Mouse (Mus musculus) stomach, embryonic 14.5 days (tissue): ENCODE measurements around the gene Angpt4. TPM values are rescaled to one million over a fixed set of nuclear protein-coding genes. Genes with fewer than 3 reads are reported as not detected.
A peak's percentile ranks its signal among the peaks of the same experiment; 100 is the strongest.

ENCODE experiments used
- ATAC-seq: fragments of 200-750 bp; cut with Nextera tagmentation; 2 replicates; pipeline ENCODE4 v1.8.0; 2017; ENCODE audit warnings: low read depth, moderate TSS enrichment; ENCODE audit not compliant: insufficient number of reproducible peaks, insufficient read depth, low FRiP score
- H3K27ac ChIP-seq: fragments of 300-500 bp; sonication (generic); 2 replicates; pipeline ENCODE4 v1.5.1; 2014; ENCODE audit warnings: mild to moderate bottlenecking, low read length, moderate library complexity, mixed read lengths
- H3K27me3 ChIP-seq: fragments of 300-500 bp; sonication (generic); 2 replicates; pipeline ENCODE4 v1.6.1; 2014; ENCODE audit warnings: low read length, control low read depth, mixed read lengths; ENCODE audit not compliant: control insufficient read depth, insufficient read depth
- H3K36me3 ChIP-seq: fragments of 300-500 bp; sonication (generic); 2 replicates; pipeline ENCODE4 v1.6.1; 2014; ENCODE audit warnings: mild to moderate bottlenecking, control low read depth, low read length, moderate library complexity, mixed read lengths; ENCODE audit not compliant: control insufficient read depth, insufficient read depth
- H3K4me1 ChIP-seq: fragments of 300-500 bp; sonication (generic); 2 replicates; pipeline ENCODE4 v1.6.1; 2014; ENCODE audit warnings: low read length, control low read depth, mixed read lengths; ENCODE audit not compliant: control insufficient read depth, insufficient read depth
- H3K4me2 ChIP-seq: fragments of 300-500 bp; sonication (generic); replicated peaks from 2 replicates; pipeline ENCODE4 v1.6.1; 2014; ENCODE audit warnings: low read depth, low read length, control low read depth
- H3K4me3 ChIP-seq: fragments of 300-500 bp; sonication (generic); 2 replicates; pipeline ENCODE4 v1.5.1; 2014; ENCODE audit warnings: low read depth, low read length, control low read depth
- H3K9ac ChIP-seq: fragments of 300-500 bp; sonication (generic); replicated peaks from 2 replicates; pipeline ENCODE4 v1.6.1; 2014; ENCODE audit warnings: low read depth, mild to moderate bottlenecking, control low read depth, low read length, moderate library complexity, mixed read lengths
- H3K9me3 ChIP-seq: fragments of 300-500 bp; sonication (generic); 2 replicates; pipeline ENCODE4 v1.6.1; 2016; ENCODE audit warnings: low read depth, low read length, control low read depth; ENCODE audit not compliant: control insufficient read depth
- WGBS: fragments of 180-500 bp; shearing (Covaris S2); extraction: QIAGEN DNeasy Blood & Tissue Kit; methylation state at CpG from one replicate; pipeline ENCODE4 v1.1.7; 2014; 5-methylcytosine and 5-hydroxymethylcytosine counted together
- polyA plus RNA-seq: library from polyadenylated mRNA; unstranded; fragments of >200 nt; fragmentation: Nextera tagmentation; extraction: Ambion mirVana; gene quantifications from 2 replicates; pipeline ENCODE4 v1.2.1, GENCODE M21; 2014

Angpt4 gene
- polyA plus RNA-seq, 1 experiment from 2014 or later, result 0.58 TPM

DNA sequence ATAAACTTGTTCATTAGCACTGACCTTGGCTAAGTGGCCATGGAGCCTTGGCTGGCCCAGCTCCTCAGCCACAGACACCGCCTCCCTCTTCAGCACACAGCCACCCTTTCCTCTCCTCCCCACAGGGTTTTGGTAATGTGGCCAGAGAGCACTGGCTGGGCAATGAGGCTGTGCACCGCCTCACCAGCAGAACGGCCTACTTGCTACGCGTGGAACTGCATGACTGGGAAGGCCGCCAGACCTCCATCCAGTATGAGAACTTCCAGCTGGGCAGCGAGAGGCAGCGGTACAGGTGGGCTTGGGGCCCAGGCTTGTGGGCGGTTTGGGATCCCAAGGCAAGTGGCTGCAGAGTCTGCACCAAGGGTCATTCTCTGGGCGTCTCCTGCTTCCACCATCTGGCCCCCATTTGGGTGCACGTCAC lies 27.8 kb downstream of the Angpt4 start:
- Histone ChIP-seq H3K27me3 (no peaks in the 10 kb centered on the region), H3K36me3 (no peaks in the 10 kb centered on the region), H3K4me2 (no peak overlapping the region), H3K9me3 (no peaks in the 10 kb centered on the region), H3K4me1 (0 out of 2 replicates have a peak, but pooled peaks cover 9% of the 10 kb centered on the region), H3K9ac (no peak overlapping the region), H3K4me3 (no peak overlapping the region), H3K27ac (peak overlapping the region; percentile 35; the same call in 1 of the 2 replicates)
- peak; percentile 73; the same call in 1 of the 2 replicates for ATAC-seq
- 25% methylated on average over 11 of the region's 11 CpGs for WGBS

DNA sequence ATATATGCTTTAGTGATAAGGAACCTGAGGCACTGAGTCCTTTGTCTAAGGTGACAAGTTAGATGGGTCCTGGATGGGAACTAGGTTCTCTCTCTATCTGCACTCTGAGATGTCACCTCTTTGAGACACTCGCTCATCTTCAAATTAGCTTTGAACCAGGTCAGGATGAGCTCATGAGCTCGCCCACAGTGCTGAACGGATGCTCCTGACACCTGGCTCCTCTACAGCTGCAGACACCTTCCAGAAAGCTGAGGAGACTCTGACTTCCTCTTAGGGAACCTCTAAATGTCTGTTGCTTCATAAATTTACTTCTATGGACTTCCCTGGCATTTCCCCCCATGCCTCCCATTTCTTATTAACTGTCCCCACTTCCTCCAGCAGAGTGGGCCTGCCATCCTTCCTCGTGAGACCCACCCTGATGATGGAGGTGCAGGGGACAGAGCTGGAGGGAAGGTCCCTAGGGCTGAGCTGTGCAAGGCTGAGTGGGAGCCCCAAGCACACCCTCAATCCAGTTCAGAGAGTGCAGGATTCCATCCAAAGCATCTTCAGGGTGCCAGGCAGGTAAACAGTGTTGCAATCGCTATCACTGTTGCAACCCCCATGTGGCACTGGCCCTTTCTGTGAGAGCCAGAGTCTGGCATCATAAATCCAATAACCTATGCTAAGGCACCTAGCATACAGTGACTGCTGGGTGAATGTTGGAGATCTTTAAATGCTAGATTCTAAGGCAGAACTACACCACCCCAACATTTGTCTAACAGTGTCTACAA lies 28.8 kb downstream of the Angpt4 start:
- Histone ChIP-seq H3K9ac (no peak overlapping the region), H3K36me3 (no peaks in the 10 kb centered on the region), H3K27me3 (no peaks in the 10 kb centered on the region), H3K9me3 (no peaks in the 10 kb centered on the region), H3K4me1 (0 out of 2 replicates have a peak, but pooled peaks cover 9% of the 10 kb centered on the region), H3K4me2 (no peak overlapping the region), H3K4me3 (no peak overlapping the region), H3K27ac (no peak overlapping the region)
- 80% methylated on average over 5 of the region's 5 CpGs for WGBS
- no peak for ATAC-seq

DNA sequence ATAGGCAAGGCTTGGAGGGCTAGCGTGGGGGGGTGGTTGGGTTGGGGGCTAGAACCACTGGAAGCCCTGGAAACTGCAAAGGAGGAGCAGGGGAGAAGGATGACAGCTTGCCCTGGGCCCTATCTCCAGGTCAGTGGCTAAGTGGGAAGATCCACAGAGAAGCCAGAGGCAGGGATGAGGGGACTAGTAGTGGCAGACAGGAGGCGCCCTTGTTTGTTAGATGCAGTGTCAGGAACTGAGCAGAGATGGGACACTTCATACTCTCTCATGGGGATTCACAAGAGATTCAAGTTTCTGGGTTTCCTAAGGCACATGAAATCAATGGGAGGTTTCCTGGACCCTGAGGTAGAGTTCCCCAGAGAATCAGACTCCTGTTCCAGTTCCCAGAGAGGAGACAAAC lies 30.3 kb downstream of the Angpt4 start:
- Histone ChIP-seq H3K4me1 (0 out of 2 replicates have a peak, but pooled peaks cover 9% of the 10 kb centered on the region), H3K27ac (no peak overlapping the region), H3K27me3 (no peaks in the 10 kb centered on the region), H3K9ac (no peak overlapping the region), H3K36me3 (no peaks in the 10 kb centered on the region), H3K9me3 (no peaks in the 10 kb centered on the region), H3K4me3 (no peak overlapping the region), H3K4me2 (no peak overlapping the region)
- 19% methylated on average over 2 of the region's 2 CpGs for WGBS
- no peak for ATAC-seq

DNA sequence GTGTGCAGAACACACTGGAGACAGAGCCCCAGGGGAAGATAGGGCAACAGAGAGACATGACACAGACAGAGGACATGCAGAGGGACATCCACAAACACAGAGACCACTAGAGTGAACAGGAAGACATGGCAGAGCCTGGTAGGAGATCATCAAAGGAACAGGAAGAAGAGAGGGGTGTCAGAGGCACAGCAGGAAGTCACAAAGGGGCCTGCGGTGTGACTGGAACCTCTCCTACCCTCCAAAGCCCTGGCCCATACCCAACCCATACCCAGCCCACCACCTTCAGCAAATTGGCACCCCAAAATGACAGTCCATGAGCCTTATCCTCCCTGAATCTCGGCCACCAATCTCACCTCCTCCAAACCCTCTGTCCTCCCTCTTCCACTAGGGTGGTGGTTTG lies 33.1 kb downstream of the Angpt4 start:
- H3K4me1 ChIP-seq, result no peaks in the 10 kb centered on the region
- no peaks in the 10 kb centered on the region for H3K9me3 ChIP-seq
- H3K36me3 ChIP-seq, result no peaks in the 10 kb centered on the region
- ATAC-seq, result no peak
- 85% methylated on average over 2 of the region's 2 CpGs for WGBS
- no peak overlapping the region for H3K4me2 ChIP-seq
- no peak overlapping the region for H3K9ac ChIP-seq
- H3K27me3 ChIP-seq, result no peaks in the 10 kb centered on the region
- H3K27ac ChIP-seq, result no peak overlapping the region
- no peak overlapping the region for H3K4me3 ChIP-seq

DNA sequence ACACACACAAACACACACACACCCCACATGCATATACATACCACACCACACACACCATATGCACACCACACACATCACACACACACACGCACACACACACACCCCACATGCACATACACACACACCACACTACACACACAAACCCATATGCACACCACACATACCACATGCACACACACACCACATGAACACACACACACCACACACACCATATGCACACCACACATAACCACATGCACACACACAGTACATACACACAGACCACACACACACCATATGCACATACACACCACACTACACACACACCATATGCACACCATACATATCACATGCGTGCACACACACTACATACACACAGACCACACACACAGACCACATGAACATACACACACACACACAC lies 36.6 kb downstream of the Angpt4 start:
- no peaks in the 10 kb centered on the region for H3K27me3 ChIP-seq
- H3K9ac ChIP-seq, result no peak overlapping the region
- H3K27ac ChIP-seq, result no peak overlapping the region
- H3K9me3 ChIP-seq, result no peaks in the 10 kb centered on the region
- no peak for ATAC-seq
- no peaks in the 10 kb centered on the region for H3K36me3 ChIP-seq
- no peaks in the 10 kb centered on the region for H3K4me1 ChIP-seq
- no peak overlapping the region for H3K4me3 ChIP-seq
- H3K4me2 ChIP-seq, result no peak overlapping the region
- 89% methylated on average over 2 of the region's 2 CpGs for WGBS

DNA sequence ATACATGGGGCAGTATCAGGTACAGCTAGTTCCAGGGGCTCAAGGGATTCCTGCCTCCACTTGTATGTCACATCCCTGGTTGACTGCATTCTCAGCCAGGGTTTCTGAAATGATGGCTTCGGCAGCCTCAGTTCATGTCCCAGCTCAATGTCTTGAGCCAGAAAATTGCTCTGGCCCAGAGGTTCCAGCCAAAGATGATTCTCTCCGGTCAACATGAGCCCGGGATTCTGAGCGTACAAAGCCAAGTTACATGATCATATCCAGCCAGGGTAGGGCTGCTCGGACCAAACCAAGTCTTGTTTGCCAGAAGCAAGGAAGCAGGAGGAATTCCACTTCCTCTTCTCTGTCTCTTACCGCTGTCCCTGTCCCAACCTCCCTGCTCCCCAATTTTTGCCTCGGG lies 37.3 kb downstream of the Angpt4 start:
- ATAC-seq, result no peak
- H3K4me1 ChIP-seq, result no peaks in the 10 kb centered on the region
- no peaks in the 10 kb centered on the region for H3K27me3 ChIP-seq
- H3K36me3 ChIP-seq, result no peaks in the 10 kb centered on the region
- H3K4me2 ChIP-seq, result no peak overlapping the region
- WGBS, result 82% methylated on average over 7 of the region's 7 CpGs
- H3K4me3 ChIP-seq, result no peak overlapping the region
- H3K9ac ChIP-seq, result no peak overlapping the region
- no peak overlapping the region for H3K27ac ChIP-seq
- H3K9me3 ChIP-seq, result no peaks in the 10 kb centered on the region

DNA sequence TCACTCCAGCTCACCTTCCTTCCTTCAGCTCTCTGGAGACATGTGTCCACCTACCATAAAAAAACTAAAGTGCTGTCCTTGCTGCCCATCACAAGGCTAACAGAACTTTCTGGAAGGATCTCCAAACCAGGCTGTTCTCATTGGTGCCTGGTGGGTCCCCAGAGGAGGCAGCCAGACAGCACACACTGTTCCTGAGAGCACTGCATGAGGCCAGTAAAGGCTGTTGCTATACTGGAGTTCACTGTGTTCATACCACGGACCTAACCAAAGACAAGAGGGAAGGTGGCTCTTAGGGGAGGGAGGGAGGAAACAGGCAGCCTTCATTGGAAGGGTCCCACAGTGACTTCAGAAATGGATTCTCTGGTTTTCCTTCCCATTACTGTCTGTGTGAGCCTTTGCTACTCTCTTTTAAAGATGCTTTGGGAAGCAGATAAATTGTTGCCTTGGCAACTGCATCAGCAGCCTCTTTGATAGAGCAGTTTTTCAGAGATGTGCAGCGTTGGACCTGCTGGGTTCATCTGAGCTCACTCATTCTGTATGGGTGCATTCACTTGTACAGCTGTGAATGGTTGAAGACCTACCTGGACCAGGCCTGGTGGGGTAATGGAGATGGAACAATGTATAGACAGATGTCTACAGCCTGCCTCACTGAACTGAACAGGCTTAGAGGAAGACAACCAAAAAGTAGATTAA lies 38.2 kb downstream of the Angpt4 start:
- Histone ChIP-seq H3K36me3 (no peaks in the 10 kb centered on the region), H3K4me3 (no peak overlapping the region), H3K4me1 (no peaks in the 10 kb centered on the region), H3K9ac (no peak overlapping the region), H3K4me2 (no peak overlapping the region), H3K27me3 (no peaks in the 10 kb centered on the region), H3K27ac (no peak overlapping the region), H3K9me3 (no peaks in the 10 kb centered on the region)
- no peak for ATAC-seq
- WGBS, result 75% methylated on average over 2 of the region's 2 CpGs

DNA sequence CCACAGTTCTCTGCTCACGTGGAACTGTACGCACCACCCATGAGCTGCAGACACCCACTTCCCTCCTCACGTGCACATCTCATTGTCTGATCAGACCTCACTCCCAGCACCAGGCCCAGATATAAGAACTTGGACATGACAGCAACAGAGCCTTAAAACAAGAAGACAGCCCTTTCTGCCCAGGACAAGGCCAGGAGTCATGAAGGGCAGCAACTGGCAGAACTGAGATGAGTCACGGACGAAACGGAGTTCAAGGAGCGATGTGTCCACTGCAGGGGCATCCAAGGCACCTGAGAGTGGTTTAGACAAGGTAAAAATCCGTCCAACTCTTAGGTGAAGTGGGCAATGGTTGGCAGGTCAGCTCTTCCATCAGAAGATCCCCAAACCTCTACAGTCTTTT lies 42.7 kb downstream of the Angpt4 start:
- H3K9ac ChIP-seq, result no peak overlapping the region
- H3K9me3 ChIP-seq, result no peaks in the 10 kb centered on the region
- H3K4me3 ChIP-seq, result no peak overlapping the region
- no peaks in the 10 kb centered on the region for H3K4me1 ChIP-seq
- WGBS, result 81% methylated on average over 8 of the region's 8 CpGs
- H3K27me3 ChIP-seq, result no peaks in the 10 kb centered on the region
- H3K27ac ChIP-seq, result no peak overlapping the region
- ATAC-seq, result no peak
- no peak overlapping the region for H3K4me2 ChIP-seq
- no peaks in the 10 kb centered on the region for H3K36me3 ChIP-seq
